29 mouse cellular contexts compared by ENCODE assay signal in genomic region chr11:102421559-102421958, GRCm38 (mm10). TPM values are rescaled to one million over a fixed set of nuclear protein-coding genes. Genes with fewer than 3 reads are reported as not detected.
"Had no signal": no experiment of that assay in that cellular context is flagged by ENCODE, and none has a peak within 500 bp of the region (broad histone marks: within the 10 kb centered on the region; RNA-seq: fewer than 3 reads in every experiment).

No protein-coding gene starts in this region.

- H3K36me3 ChIP-seq: heart, embryonic 13.5 days; heart, embryonic 15.5 days; hindbrain, embryonic 10.5 days; hindbrain, embryonic 12.5 days; intestine, embryonic 15.5 days; kidney, embryonic 15.5 days; limb, embryonic 10.5 days; limb, embryonic 12.5 days; liver, embryonic 13.5 days; liver, embryonic 15.5 days had no signal

- H3K27me3 ChIP-seq: heart, embryonic 13.5 days; heart, embryonic 15.5 days; intestine, embryonic 15.5 days; kidney, embryonic 15.5 days; limb, embryonic 12.5 days had no signal

- H3K4me1 ChIP-seq: heart, embryonic 13.5 days; heart, embryonic 15.5 days; hindbrain, embryonic 10.5 days; hindbrain, embryonic 12.5 days; intestine, embryonic 15.5 days; limb, embryonic 10.5 days; limb, embryonic 12.5 days; liver, embryonic 13.5 days had no signal

- H3K9ac ChIP-seq: heart, embryonic 13.5 days; heart, embryonic 15.5 days; hindbrain, embryonic 12.5 days; hindbrain, embryonic 14.5 days; intestine, embryonic 15.5 days; kidney, embryonic 15.5 days; limb, embryonic 12.5 days; liver, embryonic 13.5 days; liver, embryonic 15.5 days had no signal

- H3K27ac ChIP-seq: gastrocnemius, adult 2 months; heart, adult 2 months; heart, embryonic 13.5 days; heart, embryonic 15.5 days; hindbrain, embryonic 10.5 days; hindbrain, embryonic 12.5 days; hindbrain, embryonic 14.5 days; intestine, embryonic 15.5 days; kidney, embryonic 15.5 days; layer of hippocampus, adult 2 months; left cerebral cortex, adult 2 months; limb, embryonic 10.5 days; limb, embryonic 12.5 days; liver, embryonic 13.5 days; liver, embryonic 15.5 days had no signal

- DNase-seq: gastrocnemius, adult 2 months; gastrocnemius, postnatal 10 days; gastrocnemius, postnatal 25 days; heart, adult 2 months; heart, postnatal 4 days; kidney, adult 18-20 months; kidney, adult 8-10 months; kidney, postnatal 10 days; kidney, postnatal 25 days; kidney, postnatal 4 days; liver, embryonic 13.5 days had no signal

- H3K4me3 ChIP-seq: gastrocnemius, adult 2 months; heart, adult 2 months; heart, embryonic 13.5 days; heart, embryonic 15.5 days; hindbrain, embryonic 10.5 days; hindbrain, embryonic 12.5 days; intestine, embryonic 15.5 days; kidney, embryonic 15.5 days; layer of hippocampus, adult 2 months; left cerebral cortex, adult 2 months; limb, embryonic 10.5 days; limb, embryonic 12.5 days; liver, embryonic 13.5 days; liver, embryonic 15.5 days had no signal

- H3K9me3 ChIP-seq: heart, embryonic 13.5 days; heart, embryonic 15.5 days; hindbrain, embryonic 10.5 days; intestine, embryonic 15.5 days; limb, embryonic 10.5 days; liver, embryonic 13.5 days; liver, embryonic 15.5 days had no signal

- ATAC-seq: forebrain, embryonic 16.5 days; hindbrain, embryonic 16.5 days; inflammation-experienced regulatory T-cells, adult 6 months; intestine, embryonic 15.5 days; intestine, postnatal 0 days had no signal

- H3K4me2 ChIP-seq: heart, embryonic 13.5 days; heart, embryonic 15.5 days; hindbrain, embryonic 12.5 days; hindbrain, embryonic 14.5 days; intestine, embryonic 15.5 days; kidney, embryonic 15.5 days; limb, embryonic 12.5 days; liver, embryonic 13.5 days; liver, embryonic 15.5 days had no signal

RNA-seq across cellular contexts. Expression of gene Fam171a2, which starts 25.9 kb away (rescaled TPM):
- total RNA-seq: granulocyte monocyte progenitor cell, adult 5-6 weeks had no signal
- polyA plus RNA-seq: inflammation-experienced regulatory T-cells, adult 6 months had no signal

RNA-seq across cellular contexts. Expression of gene Rundc3a, which starts 28.4 kb away (rescaled TPM):
- total RNA-seq: gastrocnemius, adult 2 months; granulocyte monocyte progenitor cell, adult 5-6 weeks; heart, postnatal 25 days had no signal
